Mouse (Mus musculus): ENCODE results near the gene Tbc1d22a. TPM values are rescaled to one million over a fixed set of nuclear protein-coding genes. Genes with fewer than 3 reads are reported as not detected.
A peak's percentile ranks its signal among the peaks of the same experiment; 100 is the strongest.
"Not testable (repeated sequence)": the region's sequence is repeated elsewhere in the genome, so short reads cannot be mapped to it uniquely, and the experiment has no call there.

Tbc1d22a gene
- polyA plus RNA-seq, 1 experiment from 2014 or later = 6.6 TPM

GRCm38 (mm10) chr15:86206385-86206784 is 7.9 kb upstream of the Tbc1d22a start:
- Histone ChIP-seq H3K9me3 (replicated peaks) (no peaks in the 10 kb centered on the region), H3K4me2 (no peak overlapping the region), H3K4me3 (replicated peaks) (no peak overlapping the region), H3K36me3 (replicated peaks) (no peaks in the 10 kb centered on the region), H3K27ac (replicated peaks) (no peak overlapping the region), H3K4me1 (replicated peaks) (peaks cover 34% of the 10 kb centered on the region), H3K27me3 (no peaks in the 10 kb centered on the region), H3K9ac (no peak overlapping the region)
- ATAC-seq (ENCODE audit: insufficient read depth) = no peak
- WGBS (ENCODE audit: insufficient replicate concordance) = 60% methylated on average over 4 of the region's 4 CpGs

- H3K4me3 ChIP-seq (replicated peaks) = 0 out of 2 replicates have a peak overlapping the region, but pooled peaks have one; percentile 4
- ATAC-seq (ENCODE audit: insufficient read depth); H3K9ac ChIP-seq; H3K36me3 ChIP-seq (replicated peaks); H3K27ac ChIP-seq (replicated peaks); H3K27me3 ChIP-seq; H3K9me3 ChIP-seq (replicated peaks): not testable (repeated sequence)
- 55% methylated on average over 5 of the region's 5 CpGs for WGBS (ENCODE audit: insufficient replicate concordance)
- peaks cover 34% of the 10 kb centered on the region for H3K4me1 ChIP-seq (replicated peaks)
- H3K4me2 ChIP-seq = peak overlapping the region; percentile 23
Observed at GRCm38 (mm10) chr15:86212193-86212592, 2.1 kb upstream of the Tbc1d22a start.

- Histone ChIP-seq H3K27me3 (no peaks in the 10 kb centered on the region), H3K36me3 (replicated peaks) (no peaks in the 10 kb centered on the region), H3K27ac (replicated peaks) (peak overlapping the region; percentile 84), H3K9me3 (replicated peaks) (no peaks in the 10 kb centered on the region), H3K4me2 (peak overlapping the region; percentile 92), H3K4me3 (replicated peaks) (peak overlapping the region; percentile 85), H3K9ac (peak overlapping the region; percentile 87), H3K4me1 (replicated peaks) (peaks cover 39% of the 10 kb centered on the region)
- WGBS (ENCODE audit: insufficient replicate concordance) = 7% methylated on average over 25 of the region's 25 CpGs
- ATAC-seq (ENCODE audit: insufficient read depth) = peak; percentile 63
Observed at GRCm38 (mm10) chr15:86214549-86215201, 416 bp downstream of the Tbc1d22a start.

- not testable (repeated sequence) for H3K36me3 ChIP-seq (replicated peaks); H3K27ac ChIP-seq (replicated peaks); H3K9ac ChIP-seq; ATAC-seq (ENCODE audit: insufficient read depth); H3K4me3 ChIP-seq (replicated peaks); H3K4me2 ChIP-seq; H3K9me3 ChIP-seq (replicated peaks); H3K27me3 ChIP-seq
- 54% methylated on average over 9 of the region's 9 CpGs for WGBS (ENCODE audit: insufficient replicate concordance)
- peaks cover 42% of the 10 kb centered on the region for H3K4me1 ChIP-seq (replicated peaks)
Observed at GRCm38 (mm10) chr15:86216641-86217040, 2.4 kb downstream of the Tbc1d22a start.

GRCm38 (mm10) chr15:86219534-86220228 is 5.4 kb downstream of the Tbc1d22a start:
- 0 out of 2 replicates have a peak, but pooled peaks cover 3% of the 10 kb centered on the region for H3K36me3 ChIP-seq (replicated peaks)
- H3K27me3 ChIP-seq = no peaks in the 10 kb centered on the region
- no peak overlapping the region for H3K4me2 ChIP-seq
- H3K9me3 ChIP-seq (replicated peaks) = no peaks in the 10 kb centered on the region
- peak; percentile 28; the same call in 1 of the 2 replicates for ATAC-seq (ENCODE audit: insufficient read depth)
- no peak overlapping the region for H3K4me3 ChIP-seq (replicated peaks)
- no peak overlapping the region for H3K9ac ChIP-seq
- H3K27ac ChIP-seq (replicated peaks) = no peak overlapping the region
- peaks cover 31% of the 10 kb centered on the region for H3K4me1 ChIP-seq (replicated peaks)
- 67% methylated on average over 7 of the region's 7 CpGs for WGBS (ENCODE audit: insufficient replicate concordance)

GRCm38 (mm10) chr15:86220229-86220630 is 6.0 kb downstream of the Tbc1d22a start:
- Histone ChIP-seq H3K27ac (replicated peaks) (no peak overlapping the region), H3K4me2 (no peak overlapping the region), H3K4me1 (replicated peaks) (peaks cover 26% of the 10 kb centered on the region), H3K27me3 (no peaks in the 10 kb centered on the region), H3K9me3 (replicated peaks) (no peaks in the 10 kb centered on the region), H3K36me3 (replicated peaks) (0 out of 2 replicates have a peak, but pooled peaks cover 3% of the 10 kb centered on the region), H3K4me3 (replicated peaks) (no peak overlapping the region), H3K9ac (no peak overlapping the region)
- 55% methylated on average over 5 of the region's 5 CpGs for WGBS (ENCODE audit: insufficient replicate concordance)
- ATAC-seq (ENCODE audit: insufficient read depth) = peak; percentile 18; the same call in 1 of the 2 replicates

- no peak for ATAC-seq (ENCODE audit: insufficient read depth)
- no peaks in the 10 kb centered on the region for H3K9me3 ChIP-seq (replicated peaks)
- H3K27me3 ChIP-seq = no peaks in the 10 kb centered on the region
- H3K4me1 ChIP-seq (replicated peaks) = peaks cover 27% of the 10 kb centered on the region
- no peak overlapping the region for H3K4me3 ChIP-seq (replicated peaks)
- 0 out of 2 replicates have a peak, but pooled peaks cover 3% of the 10 kb centered on the region for H3K36me3 ChIP-seq (replicated peaks)
- H3K4me2 ChIP-seq = no peak overlapping the region
- no peak overlapping the region for H3K9ac ChIP-seq
- no peak overlapping the region for H3K27ac ChIP-seq (replicated peaks)
- 75% methylated on average over 4 of the region's 4 CpGs for WGBS (ENCODE audit: insufficient replicate concordance)
Observed at GRCm38 (mm10) chr15:86220715-86221114, 6.5 kb downstream of the Tbc1d22a start.

GRCm38 (mm10) chr15:86221369-86221768 is 7.1 kb downstream of the Tbc1d22a start:
- ATAC-seq (ENCODE audit: insufficient read depth) = no peak
- Histone ChIP-seq H3K4me1 (replicated peaks) (peaks cover 27% of the 10 kb centered on the region), H3K27ac (replicated peaks) (no peak overlapping the region), H3K9ac (no peak overlapping the region), H3K27me3 (no peaks in the 10 kb centered on the region), H3K4me2 (no peak overlapping the region), H3K36me3 (replicated peaks) (0 out of 2 replicates have a peak, but pooled peaks cover 3% of the 10 kb centered on the region), H3K9me3 (replicated peaks) (no peaks in the 10 kb centered on the region), H3K4me3 (replicated peaks) (no peak overlapping the region)
- 68% methylated on average over 4 of the region's 4 CpGs for WGBS (ENCODE audit: insufficient replicate concordance)

- H3K4me1 ChIP-seq (replicated peaks) = peaks cover 26% of the 10 kb centered on the region
- not testable (repeated sequence) for H3K9me3 ChIP-seq (replicated peaks); H3K36me3 ChIP-seq (replicated peaks); H3K4me2 ChIP-seq; H3K27ac ChIP-seq (replicated peaks); ATAC-seq (ENCODE audit: insufficient read depth); H3K9ac ChIP-seq; H3K27me3 ChIP-seq; H3K4me3 ChIP-seq (replicated peaks)
- WGBS (ENCODE audit: insufficient replicate concordance) = 71% methylated on average over 11 of the region's 11 CpGs
Observed at GRCm38 (mm10) chr15:86221901-86222300, 7.6 kb downstream of the Tbc1d22a start.

GRCm38 (mm10) chr15:86224972-86225551 is 10.8 kb downstream of the Tbc1d22a start:
- no peak overlapping the region for H3K4me3 ChIP-seq (replicated peaks)
- no peaks in the 10 kb centered on the region for H3K9me3 ChIP-seq (replicated peaks)
- peaks cover 33% of the 10 kb centered on the region for H3K4me1 ChIP-seq (replicated peaks)
- WGBS (ENCODE audit: insufficient replicate concordance) = 30% methylated on average over 7 of the region's 7 CpGs
- 0 out of 2 replicates have a peak, but pooled peaks cover 3% of the 10 kb centered on the region for H3K36me3 ChIP-seq (replicated peaks)
- no peak overlapping the region for H3K4me2 ChIP-seq
- peak; percentile 49 for ATAC-seq (ENCODE audit: insufficient read depth)
- no peak overlapping the region for H3K9ac ChIP-seq
- no peaks in the 10 kb centered on the region for H3K27me3 ChIP-seq
- H3K27ac ChIP-seq (replicated peaks) = 0 out of 2 replicates have a peak overlapping the region, but pooled peaks have one; percentile 41

- Histone ChIP-seq H3K36me3 (replicated peaks) (0 out of 2 replicates have a peak, but pooled peaks cover 3% of the 10 kb centered on the region), H3K9me3 (replicated peaks) (no peaks in the 10 kb centered on the region), H3K27ac (replicated peaks) (no peak overlapping the region), H3K9ac (no peak overlapping the region), H3K4me3 (replicated peaks) (no peak overlapping the region), H3K4me2 (no peak overlapping the region), H3K27me3 (no peaks in the 10 kb centered on the region), H3K4me1 (replicated peaks) (peaks cover 25% of the 10 kb centered on the region)
- WGBS (ENCODE audit: insufficient replicate concordance) = 65% methylated on average over 5 of the region's 5 CpGs
- no peak for ATAC-seq (ENCODE audit: insufficient read depth)
Observed at GRCm38 (mm10) chr15:86226221-86226620, 12.0 kb downstream of the Tbc1d22a start.

All from liver, embryonic 15.5 days (tissue).